Mouse (Mus musculus): ENCODE results near the gene Itgb6. TPM values are rescaled to one million over a fixed set of nuclear protein-coding genes. Genes with fewer than 3 reads are reported as not detected.
A peak's percentile ranks its signal among the peaks of the same experiment; 100 is the strongest.

Gene Itgb6
- total RNA-seq, 2 experiments from 2014 or later: 16.8 to 21.5 TPM

- intact Hi-C loops (cut with DNase I): no loop called here
- DNase-seq: no peak
Measured at GRCm38 (mm10) chr2:60630304-60630703, 92.1 kb downstream of the Itgb6 start.

DNA sequence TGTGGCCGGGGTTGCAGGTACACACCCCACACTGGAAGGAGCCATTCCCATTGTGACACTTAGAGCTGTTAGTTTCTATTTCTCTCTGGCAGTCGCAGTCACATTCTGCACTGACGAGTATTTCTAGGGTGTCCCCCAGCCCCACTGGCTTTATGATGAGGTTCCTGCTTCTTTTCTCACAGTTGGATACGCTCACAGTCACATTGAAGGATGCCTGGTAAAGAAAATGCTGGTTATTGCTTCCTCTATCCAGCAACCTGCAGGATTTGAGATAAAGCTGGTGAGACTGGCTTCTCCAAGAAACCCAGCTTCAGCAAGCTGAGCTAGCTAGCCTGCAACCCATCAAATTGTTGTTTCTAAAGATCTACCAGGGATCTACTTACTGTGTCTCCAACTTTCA, 94.5 kb downstream of the Itgb6 start:
- no peak for DNase-seq

DNA sequence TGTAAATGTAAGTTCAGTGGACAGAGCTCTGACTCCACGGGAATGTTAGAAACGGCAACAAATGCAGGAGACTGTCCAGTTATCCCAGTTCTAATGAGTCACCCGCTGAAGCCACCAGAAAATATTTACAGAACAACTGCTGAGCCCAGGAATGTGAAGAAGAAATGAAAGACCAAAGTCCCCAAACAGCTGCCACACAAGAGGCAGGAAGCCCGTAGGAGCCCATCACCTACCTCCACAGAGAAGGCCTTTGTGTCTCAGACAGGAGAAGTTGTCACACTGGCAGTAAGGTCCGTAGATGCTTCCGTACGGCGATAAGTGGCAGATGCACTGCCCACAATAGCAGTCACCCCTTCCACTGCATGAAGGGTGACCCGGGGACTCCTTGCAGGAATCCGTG, 94.9 kb downstream of the Itgb6 start:
- DNase-seq: no peak
- intact Hi-C loops (cut with DNase I): no loop called here

More for the DNA sequence above, 94.5 kb downstream of the Itgb6 start:
- intact Hi-C loops (cut with DNase I): no loop called here

DNA sequence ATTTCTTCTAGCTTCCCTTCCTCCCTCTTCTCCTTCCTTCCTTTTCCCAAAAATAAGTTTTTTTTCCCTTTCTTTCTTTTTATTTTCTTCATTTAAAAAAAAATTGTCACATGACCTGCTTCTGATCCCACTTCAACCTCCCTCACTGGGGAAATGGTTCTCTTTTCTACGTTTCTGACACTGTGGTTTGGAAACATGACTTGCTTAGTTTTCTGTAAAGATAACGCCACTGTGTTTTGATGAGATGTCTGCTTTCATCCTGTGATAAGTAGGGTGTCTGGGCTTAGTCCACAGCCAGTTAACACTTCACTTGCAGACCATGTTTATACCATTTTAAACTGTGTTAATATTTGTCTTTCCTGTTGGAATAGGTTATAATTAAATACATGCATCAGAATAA, 96.7 kb downstream of the Itgb6 start:
- intact Hi-C loops (cut with DNase I): no loop called here
- DNase-seq: no peak

DNA sequence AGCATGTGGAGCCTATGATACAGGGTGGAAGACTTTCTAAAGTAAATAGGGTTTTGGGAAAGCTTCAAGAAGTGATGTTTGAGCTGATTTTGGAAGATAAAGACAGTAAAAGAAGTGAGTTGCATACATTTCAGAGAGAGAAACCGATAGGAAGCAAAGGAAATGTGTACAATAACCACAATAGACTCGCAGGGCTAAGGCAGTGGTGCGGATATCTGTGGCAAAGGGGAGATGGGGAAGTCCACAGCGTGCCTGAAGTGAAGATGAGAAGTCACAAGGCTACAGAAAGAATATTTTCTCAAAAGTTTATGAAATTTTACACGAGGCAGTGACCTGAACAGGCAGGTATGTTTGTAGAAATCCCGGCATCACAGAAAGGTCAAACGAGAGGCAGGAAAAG, 100.3 kb downstream of the Itgb6 start:
- intact Hi-C loops (cut with DNase I): no loop called here
- DNase-seq: no peak

GRCm38 (mm10) chr2:60614758-60615157, 107.7 kb downstream of the Itgb6 start:
- DNase-seq: no peak

DNA sequence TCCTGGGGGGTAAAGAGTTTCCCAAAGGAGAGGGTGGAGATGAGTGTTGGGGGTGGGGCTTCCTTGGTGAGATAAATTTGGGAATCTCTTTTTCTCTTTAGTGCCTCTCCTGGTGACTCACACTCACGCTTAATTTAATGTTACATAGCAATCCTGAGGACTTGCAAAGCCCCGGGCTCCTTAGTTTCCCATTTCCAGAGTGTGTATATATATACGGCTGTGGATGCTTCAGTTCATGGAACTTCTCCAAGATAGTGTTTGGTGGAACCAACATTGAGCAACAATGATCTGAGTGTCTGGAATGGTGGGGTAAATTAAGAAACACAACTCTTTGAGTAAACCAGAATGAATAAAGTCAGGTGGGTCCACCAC, 108.6 kb downstream of the Itgb6 start:
- intact Hi-C loops (cut with DNase I): no loop called here
- DNase-seq: no peak

More at GRCm38 (mm10) chr2:60614758-60615157, 107.7 kb downstream of the Itgb6 start:
- intact Hi-C loops (cut with DNase I): no loop called here

- intact Hi-C loops (cut with DNase I): no loop called here
- DNase-seq: no peak
Measured at GRCm38 (mm10) chr2:60612906-60613856, 109.3 kb downstream of the Itgb6 start.

DNA sequence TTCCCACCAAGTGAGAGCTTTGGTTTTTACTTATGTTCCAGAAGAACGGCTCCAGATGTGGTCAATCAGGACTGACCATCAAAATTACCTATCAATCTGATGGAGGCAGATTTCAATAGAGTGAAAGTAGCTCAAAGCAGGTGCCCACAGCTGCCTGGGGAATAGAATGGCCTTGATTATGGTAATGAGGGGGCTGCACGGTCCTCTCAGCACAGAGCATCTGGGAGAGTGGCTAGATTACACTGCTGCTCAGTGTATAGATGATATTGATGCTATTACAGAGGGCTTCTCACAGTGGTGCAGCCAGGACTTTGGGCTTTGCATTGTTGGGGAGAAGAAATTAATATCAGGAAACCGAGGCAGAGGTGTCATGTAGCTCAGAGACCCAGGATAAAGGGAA, 110.8 kb downstream of the Itgb6 start:
- intact Hi-C loops (cut with DNase I): no loop called here

DNA sequence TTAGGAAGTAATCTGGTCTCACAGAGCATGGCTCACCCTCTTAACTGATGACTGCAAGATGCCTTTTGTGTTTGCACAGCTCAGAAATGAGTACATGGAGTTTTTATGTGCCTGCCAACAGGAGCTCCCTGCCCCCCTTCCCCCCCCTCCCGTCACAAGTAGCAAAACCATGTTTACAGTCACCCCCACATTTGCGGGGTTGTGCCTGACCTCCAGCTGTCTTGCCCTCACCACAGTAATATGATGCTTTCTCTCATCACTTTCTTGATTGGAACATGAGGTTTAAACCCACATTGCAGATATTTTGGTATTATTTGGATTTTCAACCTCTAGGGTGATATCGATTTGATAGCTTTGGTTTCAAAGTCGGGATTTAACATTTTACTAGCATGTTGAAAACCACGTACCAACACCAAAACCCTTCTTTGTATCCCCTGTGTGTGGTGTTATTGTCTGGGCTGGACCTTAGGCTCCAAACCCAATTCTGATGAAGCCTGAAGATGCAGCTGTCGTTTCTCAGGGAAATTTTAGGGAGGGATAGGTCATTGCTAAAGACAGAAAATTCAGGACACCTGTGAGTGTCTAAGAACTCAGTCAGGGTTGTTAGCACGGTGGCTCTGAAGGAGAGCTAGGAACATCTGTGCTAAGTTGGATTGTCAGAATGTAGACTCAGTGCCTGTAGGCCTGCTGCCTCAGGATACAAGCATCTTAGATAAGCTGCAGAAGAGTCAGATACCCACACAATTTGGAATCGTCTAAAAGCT, 112.8 kb downstream of the Itgb6 start:
- intact Hi-C loops (cut with DNase I): loop anchor here (2.0 kb wide), 1 partner anchor 843 kb away; no protein-coding TSS in a partner anchor
- DNase-seq: no peak

More for the DNA sequence above, 110.8 kb downstream of the Itgb6 start:
- no peak for DNase-seq

- intact Hi-C loops (cut with DNase I): loop anchor here (2.0 kb wide), 1 partner anchor 845 kb away; no protein-coding TSS in a partner anchor
- no peak for DNase-seq
Measured at GRCm38 (mm10) chr2:60607980-60608379, 114.5 kb downstream of the Itgb6 start.

- intact Hi-C loops (cut with DNase I): no loop called here
- DNase-seq: no peak
Measured at GRCm38 (mm10) chr2:60601326-60601725, 121.1 kb downstream of the Itgb6 start.

DNA sequence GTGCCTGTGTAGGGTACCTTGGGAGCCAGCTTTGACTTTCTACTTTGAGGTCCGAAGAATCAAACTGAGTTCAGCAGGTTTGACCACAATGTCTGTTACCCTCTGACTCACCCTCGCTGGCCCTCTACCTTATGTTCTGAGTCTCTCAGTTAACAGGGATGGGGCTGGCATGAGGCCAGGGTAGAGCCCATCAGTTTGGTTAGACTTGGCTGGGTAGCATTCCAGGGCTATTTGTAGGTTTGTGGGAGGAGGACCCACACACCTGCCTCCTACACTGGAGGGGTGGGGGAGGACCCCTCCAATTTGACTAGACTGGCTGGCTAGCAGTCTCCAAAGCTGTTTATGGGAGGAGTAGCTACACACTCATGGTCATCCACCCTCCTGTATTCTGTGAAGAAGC, 121.6 kb downstream of the Itgb6 start:
- no peak for DNase-seq
- intact Hi-C loops (cut with DNase I): no loop called here

DNA sequence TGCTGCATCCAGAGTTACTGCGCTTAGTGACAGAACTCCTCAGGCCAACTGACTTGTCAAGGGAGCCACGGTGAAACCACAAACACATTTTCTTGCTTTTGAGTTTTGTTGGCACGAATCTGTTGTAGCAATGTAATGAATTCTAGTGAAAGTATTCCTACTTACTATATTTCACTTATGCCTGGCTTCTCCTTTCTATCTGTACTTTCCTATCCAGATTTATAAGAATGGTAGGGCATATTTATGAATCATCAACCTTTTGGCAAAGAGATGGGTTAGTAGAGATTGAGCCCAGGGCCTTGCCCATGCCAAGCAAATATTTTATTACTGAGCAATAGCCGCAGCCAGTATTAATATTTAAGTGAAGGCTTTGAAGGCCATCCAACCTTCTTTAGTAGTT, 139.0 kb downstream of the Itgb6 start:
- intact Hi-C loops (cut with DNase I): no loop called here
- no peak for DNase-seq

DNA sequence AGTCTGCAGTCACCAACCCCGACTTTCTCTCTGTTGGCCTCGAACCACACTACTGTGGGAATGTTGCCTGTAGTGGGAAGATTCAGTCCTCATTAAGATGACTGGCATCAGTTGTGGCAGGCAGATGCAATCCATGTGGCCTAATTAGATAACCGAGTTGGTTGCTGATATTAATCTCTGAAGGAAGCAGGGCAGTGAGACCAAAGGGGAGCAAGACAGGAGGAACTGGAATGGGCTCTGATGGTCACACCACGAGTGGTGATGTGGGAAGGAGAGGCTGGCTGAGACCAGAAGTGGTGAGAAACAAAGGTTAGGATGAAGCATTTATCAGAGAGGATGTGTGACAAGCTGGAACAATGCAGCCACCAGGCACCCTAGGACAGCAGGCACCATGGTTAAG, 167.9 kb downstream of the Itgb6 start:
- intact Hi-C loops (cut with DNase I): no loop called here
- DNase-seq: no peak

DNA sequence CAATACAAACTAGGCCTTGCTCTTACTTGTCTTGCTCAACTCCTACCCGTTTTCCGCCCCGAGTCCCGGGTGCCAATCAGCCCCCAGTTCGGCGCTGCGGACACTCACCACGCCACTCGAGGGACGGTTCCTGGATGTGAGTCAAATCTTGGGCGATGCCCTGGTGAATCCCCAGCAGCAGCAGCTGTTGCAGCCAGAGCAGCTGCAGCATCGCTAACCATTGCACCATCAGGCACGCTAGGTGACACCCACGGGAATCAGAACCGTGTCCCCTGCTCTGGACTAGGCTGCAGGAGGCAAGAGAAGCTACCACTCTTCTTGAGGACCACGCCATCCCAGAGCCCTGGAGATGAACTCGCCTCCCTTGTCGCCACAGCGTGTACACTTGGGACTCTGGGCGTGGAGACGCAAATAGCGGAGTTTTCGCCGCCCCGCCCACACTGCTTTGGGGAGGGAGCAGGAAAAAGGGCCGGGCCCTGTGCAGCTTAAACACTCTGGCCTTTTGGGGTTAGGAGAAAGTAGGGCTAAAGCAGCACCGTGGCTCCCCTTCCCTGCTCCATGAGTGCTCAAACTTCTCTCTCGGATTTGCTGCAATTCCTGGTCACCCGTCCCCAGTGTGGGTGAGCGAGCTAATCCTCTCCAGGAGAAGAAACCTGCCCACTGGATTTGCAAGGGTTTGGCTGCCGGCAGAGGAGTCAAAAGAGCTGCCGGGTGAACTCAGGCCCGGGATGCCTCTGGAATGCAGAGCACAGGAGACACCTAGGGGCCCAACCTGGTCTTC, 169.4 kb downstream of the Itgb6 start, which contains the start of gene Pla2r1:
Pla2r1 (minus strand) TSS at position 407 of the 781 bp plus-strand sequence.
- peak; percentile 60 to 69 for DNase-seq
- intact Hi-C loops (cut with DNase I): no loop called here

DNA sequence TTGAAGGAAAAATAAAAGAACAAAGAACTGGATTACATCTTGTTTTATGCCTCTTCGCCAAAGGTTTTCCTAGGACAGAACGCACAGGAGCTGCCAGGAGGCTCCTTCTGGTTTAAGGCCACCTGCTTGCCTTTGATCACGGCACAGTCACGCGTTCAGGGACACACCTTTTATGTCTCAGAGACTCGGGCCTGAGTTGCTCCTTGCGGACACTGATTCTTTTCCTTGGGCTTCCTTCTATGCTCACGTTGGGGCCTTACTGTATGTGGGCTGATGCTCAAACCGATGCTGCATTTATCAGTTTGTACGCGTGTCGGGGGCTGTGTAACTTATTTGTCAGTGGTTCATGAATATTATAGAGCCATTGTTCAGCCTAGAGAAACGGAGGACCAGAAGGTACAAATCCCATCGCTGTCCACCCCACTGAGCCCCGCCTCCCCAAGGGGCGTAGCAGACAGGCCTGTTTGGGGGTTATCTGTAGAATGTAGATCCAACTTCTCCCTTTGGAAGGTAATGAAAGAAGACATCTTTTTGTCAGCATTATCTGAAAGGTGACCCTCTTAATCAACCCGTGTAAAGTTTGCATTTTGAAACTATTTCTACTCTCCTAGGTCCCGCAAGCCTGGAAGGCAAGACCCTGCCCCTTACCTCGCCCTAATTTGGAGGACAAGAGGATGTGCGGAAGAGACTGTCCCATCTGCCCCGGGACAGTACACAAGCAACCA, 170.1 kb downstream of the Itgb6 start:
- DNase-seq: no peak
- intact Hi-C loops (cut with DNase I): no loop called here

GRCm38 (mm10) chr2:60551673-60552072, 170.8 kb downstream of the Itgb6 start:
- intact Hi-C loops (cut with DNase I): no loop called here
- no peak for DNase-seq

DNA sequence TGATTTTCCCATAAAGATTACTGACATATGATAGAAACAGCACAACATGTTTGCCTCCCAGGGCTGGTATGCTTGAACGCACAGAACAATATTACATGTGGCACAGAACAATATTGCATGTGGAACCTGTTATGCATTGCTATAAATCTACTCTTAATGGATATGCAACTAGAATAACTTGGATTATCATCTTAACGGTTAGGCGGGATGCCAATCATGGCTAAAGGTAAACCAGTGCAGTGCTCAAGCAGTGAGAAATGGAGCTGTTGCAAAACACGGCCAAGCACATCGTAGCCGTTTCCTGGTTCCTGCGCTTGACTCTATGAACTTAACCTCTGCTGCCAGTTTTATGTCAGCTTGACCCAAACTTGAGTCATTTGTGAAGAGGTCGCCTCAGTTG, 171.9 kb downstream of the Itgb6 start:
- intact Hi-C loops (cut with DNase I): no loop called here
- DNase-seq: no peak

DNA sequence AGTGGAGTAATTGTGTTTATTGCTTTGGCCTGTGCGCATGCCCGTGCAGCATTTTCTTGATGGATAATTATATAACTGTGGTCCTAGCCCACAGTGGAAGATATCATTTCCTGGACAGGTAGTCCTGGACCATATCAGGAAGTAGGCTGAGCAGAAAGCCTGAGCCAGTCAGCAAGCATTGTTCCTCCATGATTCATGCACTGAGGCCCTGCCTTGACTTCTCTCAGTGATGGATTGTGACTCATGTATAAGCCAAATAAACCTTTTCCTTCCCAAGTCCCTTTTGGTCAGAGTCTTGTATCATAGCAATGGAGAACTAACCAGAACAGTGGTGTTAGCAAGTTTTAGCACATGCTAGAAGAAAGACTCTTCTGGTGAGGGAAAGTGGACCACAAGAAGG, 172.6 kb downstream of the Itgb6 start:
- no peak for DNase-seq
- intact Hi-C loops (cut with DNase I): no loop called here
